Mouse (Mus musculus) cerebral cortex, adult 2 months (tissue): ENCODE data around the gene Gm17349.

Experiments
- WGBS: fragments of 180-500 bp; shearing (Covaris S2); methylation state at CpG from one replicate; pipeline ENCODE4 v1.1.7; 2018; 5-methylcytosine and 5-hydroxymethylcytosine counted together

The Gm17349 gene

DNA sequence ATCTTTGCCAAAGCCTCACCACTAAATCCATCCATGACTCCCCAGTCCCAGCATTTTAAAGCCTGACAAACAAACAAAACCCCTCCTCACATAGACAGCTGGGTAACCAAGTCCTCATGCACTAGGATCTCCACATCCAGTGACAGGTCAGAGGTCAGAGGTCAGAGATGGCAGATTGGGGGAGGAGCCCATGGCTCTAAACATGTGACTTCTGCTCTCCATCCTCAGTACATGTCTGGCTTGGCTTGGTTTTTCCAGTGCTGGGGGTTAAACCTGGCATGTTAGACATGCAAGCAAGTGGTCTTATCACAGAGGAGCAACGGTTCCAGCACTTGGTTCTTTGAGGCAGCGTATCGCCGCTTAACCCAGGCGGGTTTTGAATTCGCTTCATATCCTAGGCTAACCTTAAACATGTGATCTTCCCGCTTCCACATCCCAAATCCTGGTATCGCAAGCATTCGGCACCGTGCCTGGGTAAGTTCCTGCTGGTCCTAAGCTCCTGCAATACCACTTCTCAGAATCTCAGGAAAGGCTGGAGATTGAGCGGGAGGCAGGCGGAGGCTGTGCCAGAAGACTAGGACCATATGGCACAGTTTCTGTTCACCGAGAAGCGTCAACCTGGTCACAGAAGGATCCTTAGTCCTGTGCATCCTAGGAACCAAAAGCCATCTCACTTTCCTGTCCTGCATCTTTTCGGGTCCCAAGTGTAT, 44.0 kb downstream of the Gm17349 start:
- 65% methylated on average over 15 of the region's 15 CpGs for WGBS

DNA sequence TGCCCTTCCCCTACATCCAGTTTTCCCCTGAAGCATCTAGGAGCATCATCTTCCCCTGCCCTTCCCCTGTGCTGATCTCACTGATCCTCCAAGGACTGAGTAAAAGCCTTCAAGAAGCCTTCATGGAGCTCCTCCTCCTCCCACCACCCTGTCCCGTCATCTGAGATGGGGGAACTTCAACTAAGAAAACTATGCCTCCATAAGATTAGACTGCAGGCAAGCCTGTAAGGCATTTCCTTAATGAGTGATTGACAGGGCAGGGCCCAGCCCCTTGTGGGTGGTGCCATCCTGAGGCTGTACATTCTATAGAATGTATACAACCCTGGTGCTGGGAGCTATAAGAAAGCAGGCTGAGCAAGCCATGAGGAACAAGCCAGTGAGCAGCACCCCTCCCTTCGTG, 46.9 kb downstream of the Gm17349 start:
- 76% methylated on average over 2 of the region's 2 CpGs for WGBS

GRCm38 (mm10) chr15:99655956-99656355, 49.3 kb downstream of the Gm17349 start:
- 48% methylated on average over 9 of the region's 9 CpGs for WGBS

GRCm38 (mm10) chr15:99653876-99654275, 51.4 kb downstream of the Gm17349 start:
- WGBS = 12% methylated on average over 21 of the region's 21 CpGs

DNA sequence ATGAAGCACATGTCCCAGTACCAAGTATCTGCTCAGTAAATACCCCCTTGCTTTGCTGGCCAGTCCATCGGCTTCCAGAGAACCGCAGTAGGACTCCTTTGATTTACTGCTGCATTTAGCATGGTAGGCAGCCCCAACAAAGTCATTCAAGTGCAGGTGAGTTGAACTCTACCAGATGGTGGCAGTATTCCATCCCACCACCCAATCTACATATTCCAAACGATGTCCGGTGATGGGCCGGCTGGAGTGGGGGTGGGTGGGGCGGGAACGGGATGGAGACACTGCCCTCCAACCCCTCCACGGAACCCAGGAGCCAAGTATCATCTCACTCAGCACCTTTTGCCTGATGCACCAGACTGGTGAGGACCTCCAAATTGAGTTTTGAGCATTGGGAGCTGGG, 52.0 kb downstream of the Gm17349 start:
- 33% methylated on average over 8 of the region's 8 CpGs for WGBS
